Mouse (Mus musculus) heart, embryonic 16.5 days (tissue): ENCODE measurements around the gene Cdca7. TPM values are rescaled to one million over a fixed set of nuclear protein-coding genes. Genes with fewer than 3 reads are reported as not detected.

Experiments used
- ATAC-seq: fragments of 200-750 bp; cut with Nextera tagmentation; replicated peaks from 2 replicates; pipeline ENCODE4 v1.8.0; 2017; ENCODE audit warnings: moderate number of reproducible peaks; ENCODE audit not compliant: insufficient read depth, low FRiP score; ENCODE audit errors: extremely low read depth
- H3K27ac ChIP-seq: fragments of 300-500 bp; sonication (generic); 2 replicates; pipeline ENCODE4 v1.5.1; 2014; ENCODE audit warnings: mild to moderate bottlenecking, low read length, control low read depth, moderate library complexity
- H3K27me3 ChIP-seq: fragments of 300-500 bp; sonication (generic); 2 replicates; pipeline ENCODE4 v1.6.1; 2014; ENCODE audit warnings: low read length, mixed read lengths; ENCODE audit not compliant: control insufficient read depth, insufficient read depth
- H3K36me3 ChIP-seq: fragments of 300-500 bp; sonication (generic); 2 replicates; pipeline ENCODE4 v1.6.1; 2014; ENCODE audit not compliant: control insufficient read depth, insufficient read depth
- H3K4me1 ChIP-seq: fragments of 300-500 bp; sonication (generic); 2 replicates; pipeline ENCODE4 v1.6.1; 2014; ENCODE audit warnings: low read length, mixed read lengths; ENCODE audit not compliant: control insufficient read depth, insufficient read depth
- H3K4me2 ChIP-seq: fragments of 300-500 bp; sonication (generic); 2 replicates; pipeline ENCODE4 v1.6.1; 2014; ENCODE audit warnings: low read depth, mild to moderate bottlenecking, control low read depth, low read length
- H3K4me3 ChIP-seq: fragments of 300-500 bp; sonication (generic); 2 replicates; pipeline ENCODE4 v1.5.1; 2014; ENCODE audit warnings: mild to moderate bottlenecking, control low read depth, low read length
- H3K9ac ChIP-seq: fragments of 300-500 bp; sonication (generic); 2 replicates; pipeline ENCODE4 v1.6.1; 2014; ENCODE audit warnings: low read length, control low read depth
- H3K9me3 ChIP-seq: fragments of 300-500 bp; sonication (generic); replicated peaks from 2 replicates; pipeline ENCODE4 v1.6.1; 2016; ENCODE audit warnings: low read length; ENCODE audit not compliant: control insufficient read depth
- WGBS: fragments of 180-500 bp; shearing (Covaris S2); extraction: QIAGEN DNeasy Blood & Tissue Kit; methylation state at CpG from one replicate; pipeline ENCODE4 v1.1.7; 2014; 5-methylcytosine and 5-hydroxymethylcytosine counted together
- polyA plus RNA-seq: library from polyadenylated mRNA; unstranded; fragments of >200 nt; fragmentation: Nextera tagmentation; extraction: Ambion mirVana; gene quantifications from 2 replicates; pipeline ENCODE4 v1.2.1, GENCODE M21; 2015

Cdca7 gene
- polyA plus RNA-seq, 1 experiment from 2014 or later: 90.4 TPM

DNA sequence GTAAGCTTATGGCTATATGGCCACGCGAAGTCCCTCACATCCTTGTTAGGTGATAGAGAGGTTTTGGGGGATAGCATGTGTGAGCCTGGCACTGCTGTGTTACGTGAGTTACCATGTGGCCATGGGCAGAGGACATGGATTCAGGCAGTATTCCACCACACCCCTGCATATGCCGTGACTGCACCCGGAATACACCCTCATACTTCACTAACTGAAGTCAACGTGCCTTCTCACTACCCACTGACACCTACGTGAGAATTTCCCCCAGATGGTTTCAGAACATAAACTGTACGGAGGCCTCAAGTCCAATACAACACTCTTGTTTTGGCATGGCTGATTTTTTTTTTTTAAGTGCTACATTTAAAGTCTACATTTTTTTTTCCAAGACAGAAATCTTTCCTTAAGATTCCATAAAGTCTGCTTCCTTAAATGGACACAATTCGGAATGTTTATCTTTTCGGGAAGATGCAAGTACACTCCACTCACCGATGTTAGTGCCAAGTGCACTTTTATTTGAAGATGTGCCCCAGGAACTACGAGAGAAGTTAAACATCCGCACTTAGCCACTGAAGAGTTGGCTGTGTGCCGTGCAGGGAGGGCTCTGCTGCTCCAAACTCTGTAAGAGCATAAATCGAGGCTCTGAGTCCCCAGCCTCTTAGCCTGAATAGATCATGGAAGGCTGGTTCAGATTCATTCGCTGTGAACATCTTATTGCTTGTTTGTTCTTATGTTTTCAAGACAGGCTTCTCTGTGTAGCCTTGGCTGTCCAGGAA lies 26.3 kb downstream of the Cdca7 start:
- no peak overlapping the region for H3K4me2 ChIP-seq
- H3K36me3 ChIP-seq: no peaks in the 10 kb centered on the region
- H3K27ac ChIP-seq: no peak overlapping the region
- H3K4me3 ChIP-seq: no peak overlapping the region
- H3K9me3 ChIP-seq: no peaks in the 10 kb centered on the region
- no peak for ATAC-seq
- H3K9ac ChIP-seq: no peak overlapping the region
- WGBS: 72% methylated on average over 16 of the region's 16 CpGs
- H3K27me3 ChIP-seq: no peaks in the 10 kb centered on the region; the same call in none of the 2 replicates
- peaks cover 4% of the 10 kb centered on the region; the same call in 1 of the 2 replicates for H3K4me1 ChIP-seq

DNA sequence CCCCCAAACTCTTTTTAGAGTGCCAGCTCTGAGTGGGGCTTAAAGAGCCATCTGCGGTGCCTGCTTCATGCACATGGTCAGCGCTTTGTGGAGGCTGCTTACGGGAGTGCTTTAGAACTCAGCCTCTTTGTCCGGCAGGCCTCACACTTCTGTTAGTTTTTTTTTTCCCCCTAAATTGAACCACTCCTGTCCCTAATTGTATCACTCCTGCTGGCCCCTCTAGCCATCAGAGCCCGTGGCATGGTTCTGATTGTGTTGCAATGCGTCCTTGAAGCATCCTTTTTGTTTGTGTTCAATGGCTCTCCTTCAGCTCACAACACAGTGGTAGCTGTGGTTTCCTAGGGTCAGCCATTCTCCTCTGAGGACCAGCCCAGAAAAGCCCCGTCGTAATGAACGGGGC lies 27.7 kb downstream of the Cdca7 start:
- Histone ChIP-seq H3K4me3 (no peak overlapping the region), H3K27me3 (no peaks in the 10 kb centered on the region; the same call in none of the 2 replicates), H3K4me2 (no peak overlapping the region), H3K27ac (no peak overlapping the region), H3K9ac (no peak overlapping the region), H3K36me3 (no peaks in the 10 kb centered on the region), H3K9me3 (no peaks in the 10 kb centered on the region), H3K4me1 (peaks cover 12% of the 10 kb centered on the region)
- ATAC-seq: no peak
- WGBS: 73% methylated on average over 9 of the region's 9 CpGs

DNA sequence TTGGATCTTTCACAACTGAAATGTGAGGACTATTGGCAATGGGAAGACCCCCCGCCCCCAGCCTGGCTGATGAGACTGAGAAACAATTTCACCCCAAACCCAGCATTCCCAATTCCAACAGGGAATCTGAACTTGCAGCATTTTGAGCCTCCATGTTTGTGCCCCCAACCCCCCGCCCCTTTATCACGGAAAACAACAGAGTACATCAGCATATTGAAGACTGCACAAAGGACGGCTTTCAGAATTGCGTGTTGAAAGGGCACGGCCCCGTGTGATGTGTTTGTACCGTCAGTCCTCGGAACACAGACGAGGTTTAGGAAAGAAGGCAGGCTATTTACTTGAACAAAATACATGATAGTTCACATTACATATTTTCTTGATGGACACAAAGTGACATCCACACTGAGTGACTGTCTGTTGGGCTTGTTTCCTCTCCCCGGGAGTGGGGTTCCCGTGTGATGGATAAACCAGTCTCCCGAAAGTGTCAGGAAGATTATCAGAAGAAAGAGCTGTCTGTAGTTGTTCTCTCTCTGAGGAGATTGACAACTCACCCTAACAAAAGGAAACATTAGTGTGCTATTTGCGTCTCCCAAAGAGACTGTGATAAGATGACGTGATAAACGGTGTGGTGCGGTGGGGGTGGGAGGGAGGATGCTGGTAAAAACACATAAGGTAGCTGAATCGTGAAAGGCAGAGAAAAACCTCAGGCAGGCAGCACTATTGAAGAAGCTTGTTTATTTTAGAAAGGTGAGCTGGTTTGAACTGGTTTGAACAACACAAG lies 32.1 kb downstream of the Cdca7 start:
- WGBS: 25% methylated on average over 18 of the region's 18 CpGs
- ATAC-seq: no peak
- H3K9ac ChIP-seq: 0 out of 2 replicates have a peak overlapping the region, but pooled peaks have one; percentile 5
- no peaks in the 10 kb centered on the region for H3K9me3 ChIP-seq
- H3K4me2 ChIP-seq: peak overlapping the region; percentile 52
- H3K4me3 ChIP-seq: peak overlapping the region; percentile 23
- no peaks in the 10 kb centered on the region for H3K27me3 ChIP-seq
- H3K36me3 ChIP-seq: no peaks in the 10 kb centered on the region
- H3K4me1 ChIP-seq: peaks cover 8% of the 10 kb centered on the region
- no peak overlapping the region for H3K27ac ChIP-seq

DNA sequence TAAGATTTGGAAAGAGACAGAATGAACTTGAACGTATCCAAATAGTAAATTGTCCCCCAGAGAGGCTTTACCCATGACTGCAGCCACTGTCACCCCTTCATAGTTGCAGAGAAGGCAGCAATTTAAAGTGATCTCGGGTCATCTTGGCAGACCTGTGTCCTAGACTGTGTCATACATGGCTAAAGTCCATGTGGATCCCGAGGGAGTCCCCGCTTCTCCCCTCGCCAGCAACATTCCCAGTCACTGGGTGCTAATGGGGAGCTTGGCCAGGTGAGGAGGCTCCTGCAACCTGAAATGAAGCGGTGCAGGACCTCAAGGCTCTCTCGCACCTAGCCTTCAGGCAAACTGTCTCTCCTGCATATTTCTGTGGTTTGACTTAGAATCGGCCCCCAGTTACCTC lies 32.9 kb downstream of the Cdca7 start:
- Histone ChIP-seq H3K4me2 (no peak overlapping the region), H3K27ac (no peak overlapping the region), H3K9me3 (no peaks in the 10 kb centered on the region), H3K9ac (no peak overlapping the region), H3K4me1 (peaks cover 8% of the 10 kb centered on the region), H3K27me3 (no peaks in the 10 kb centered on the region), H3K36me3 (no peaks in the 10 kb centered on the region), H3K4me3 (no peak overlapping the region)
- 72% methylated on average over 8 of the region's 8 CpGs for WGBS
- ATAC-seq: no peak

DNA sequence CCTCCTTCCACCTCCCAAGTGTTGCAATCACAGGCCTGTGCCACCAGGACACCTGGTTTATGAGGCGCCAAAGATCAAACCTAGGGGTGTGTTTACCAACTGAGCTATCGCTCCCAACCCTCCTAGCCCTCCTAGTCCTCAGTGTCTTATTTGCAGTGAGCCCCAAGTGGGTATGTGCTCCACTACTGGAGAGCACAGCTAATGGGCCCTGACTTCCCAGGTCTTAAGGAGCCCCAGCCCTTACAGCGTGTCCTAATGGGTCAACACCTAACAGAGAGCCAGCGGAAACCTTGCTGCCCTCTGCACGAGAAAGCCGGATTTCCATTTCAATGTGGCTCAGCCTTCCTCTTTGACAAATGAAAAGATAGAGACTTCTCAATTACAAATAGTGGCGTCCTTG lies 39.6 kb downstream of the Cdca7 start:
- Histone ChIP-seq H3K36me3 (no peaks in the 10 kb centered on the region), H3K27ac (no peak overlapping the region), H3K4me2 (no peak overlapping the region), H3K9ac (no peak overlapping the region), H3K9me3 (no peaks in the 10 kb centered on the region), H3K4me3 (no peak overlapping the region), H3K27me3 (peaks cover 7% of the 10 kb centered on the region; the same call in 1 of the 2 replicates), H3K4me1 (no peaks in the 10 kb centered on the region)
- 65% methylated on average over 7 of the region's 7 CpGs for WGBS
- no peak for ATAC-seq

DNA sequence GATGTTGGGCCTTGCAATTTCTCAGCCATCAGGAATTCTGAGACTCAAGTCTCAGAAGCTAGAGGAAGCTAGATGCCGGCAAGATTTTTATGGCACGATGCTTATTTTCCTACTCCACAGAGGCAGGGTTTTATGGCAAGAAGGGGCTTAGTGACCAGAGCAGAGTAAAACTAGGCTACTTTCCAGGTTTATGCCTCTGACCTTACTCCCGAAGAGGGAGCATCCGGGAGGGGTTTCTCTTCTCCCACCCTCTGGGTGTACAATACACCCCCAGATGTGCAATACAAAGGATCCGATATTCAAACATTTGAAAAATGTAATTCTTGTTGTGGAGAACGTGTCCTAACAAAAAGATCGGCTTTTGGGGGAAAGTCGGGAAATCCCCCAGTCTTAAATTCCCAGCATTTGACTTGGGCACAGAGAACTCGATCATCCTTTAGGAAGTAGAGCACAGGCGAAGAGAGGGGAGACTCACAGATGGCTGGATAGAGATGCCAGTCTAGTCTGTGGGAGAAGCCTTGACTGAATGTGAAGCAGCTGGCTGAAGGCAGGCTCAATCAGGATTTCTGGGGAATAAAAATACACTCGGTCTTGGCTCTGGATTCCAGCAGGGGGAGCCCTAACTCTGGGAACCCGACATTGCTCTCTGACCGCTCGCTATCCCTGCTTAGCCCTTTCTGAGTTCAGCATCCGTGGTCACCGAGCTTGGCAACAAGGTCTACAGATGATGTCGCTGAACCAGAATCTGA lies 40.2 kb downstream of the Cdca7 start:
- 24% methylated on average over 17 of the region's 17 CpGs for WGBS
- no peaks in the 10 kb centered on the region for H3K9me3 ChIP-seq
- no peak overlapping the region for H3K4me2 ChIP-seq
- no peaks in the 10 kb centered on the region for H3K36me3 ChIP-seq
- no peak overlapping the region for H3K27ac ChIP-seq
- no peak overlapping the region for H3K4me3 ChIP-seq
- no peak; the same call in 1 of the 2 replicates for ATAC-seq
- H3K4me1 ChIP-seq: no peaks in the 10 kb centered on the region
- H3K27me3 ChIP-seq: peaks cover 7% of the 10 kb centered on the region; the same call in 1 of the 2 replicates
- no peak overlapping the region for H3K9ac ChIP-seq

DNA sequence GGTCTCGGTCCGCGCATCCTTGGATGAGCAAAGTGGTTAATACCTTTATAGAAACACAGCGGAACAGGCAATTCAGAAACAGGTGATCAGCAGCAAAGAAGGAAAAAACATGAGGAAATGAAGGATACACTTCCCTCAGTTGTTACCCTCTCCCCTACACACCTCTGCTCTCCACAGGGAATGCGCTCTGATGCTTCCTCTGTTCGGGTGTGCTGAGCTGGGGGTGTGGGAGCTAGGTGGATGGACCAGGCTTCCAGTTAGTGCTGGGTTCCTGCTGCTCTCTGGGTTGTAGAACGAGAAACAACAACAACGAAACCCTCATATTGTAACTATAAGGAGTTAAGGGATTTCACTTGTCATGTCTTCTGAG lies 40.7 kb downstream of the Cdca7 start:
- 30% methylated on average over 8 of the region's 8 CpGs for WGBS
- Histone ChIP-seq H3K9me3 (no peaks in the 10 kb centered on the region), H3K27me3 (peaks cover 7% of the 10 kb centered on the region; the same call in 1 of the 2 replicates), H3K4me1 (no peaks in the 10 kb centered on the region), H3K9ac (no peak overlapping the region), H3K27ac (no peak overlapping the region), H3K4me2 (no peak overlapping the region), H3K4me3 (no peak overlapping the region), H3K36me3 (no peaks in the 10 kb centered on the region)
- no peak for ATAC-seq

DNA sequence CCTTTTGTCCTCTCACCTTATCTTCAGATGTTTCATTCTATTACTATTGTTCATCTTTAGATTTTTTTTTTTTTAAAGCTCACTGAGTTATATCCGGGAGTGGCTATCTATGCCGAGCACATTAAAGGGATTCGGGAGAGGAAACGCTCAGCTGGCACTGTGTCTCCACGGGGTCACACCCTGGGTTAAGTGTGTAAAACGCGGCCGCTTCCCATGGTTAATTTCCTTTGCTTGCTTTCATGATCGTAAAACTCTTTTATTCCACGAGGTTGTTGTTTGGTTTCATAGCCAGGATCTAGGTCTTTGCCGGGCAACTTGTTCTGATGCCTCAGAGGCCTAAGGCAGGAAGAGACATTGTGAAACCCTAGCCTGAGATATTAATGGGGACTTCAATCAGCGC lies 48.1 kb downstream of the Cdca7 start:
- no peak for ATAC-seq
- whole genome bisulfite sequencing: 72% methylated on average over 12 of the region's 12 CpGs

More for the DNA sequence above, 48.1 kb downstream of the Cdca7 start:
- Histone ChIP-seq H3K27ac (no peak overlapping the region), H3K4me2 (no peak overlapping the region), H3K4me3 (no peak overlapping the region), H3K9me3 (no peaks in the 10 kb centered on the region), H3K9ac (no peak overlapping the region), H3K4me1 (no peaks in the 10 kb centered on the region), H3K36me3 (no peaks in the 10 kb centered on the region), H3K27me3 (no peaks in the 10 kb centered on the region)
